Mouse (Mus musculus) gastrocnemius, postnatal 14 days (tissue): ENCODE measurements around the gene 9530077C05Rik. TPM values are rescaled to one million over a fixed set of nuclear protein-coding genes. Genes with fewer than 3 reads are reported as not detected.

Source experiments
- DNase-seq: peaks from one replicate; pipeline ENCODE4 v3.0.0; 2021; ENCODE audit warnings: mixed read lengths
- intact Hi-C: fragments of 180-260 bp; cut with DNase I; formaldehyde crosslinking; loops from one replicate; pipeline ENCODE4 v1.15.1; 2025; ENCODE audit warnings: low total_unique reads
- total RNA-seq, 2 experiments: library from RNA; stranded (reverse); gene quantifications; 2 replicates each; pipeline ENCODE4 v1.2.3; 2021

9530077C05Rik gene
- total RNA-seq, 2 experiments from 2014 or later: 0.33 to 0.39 TPM

GRCm38 (mm10) chr9:22416187-22416586 is 4.9 kb downstream of the 9530077C05Rik start:
- DNase-seq: no peak
- intact Hi-C loops: no loop called here

- intact Hi-C loops: no loop called here
- DNase-seq: no peak
These were observed 6.2 kb downstream of the 9530077C05Rik start for GRCm38 (mm10) chr9:22417547-22417946.

GRCm38 (mm10) chr9:22419877-22420276 is 8.6 kb downstream of the 9530077C05Rik start:
- no peak for DNase-seq
- intact Hi-C loops: no loop called here

DNA sequence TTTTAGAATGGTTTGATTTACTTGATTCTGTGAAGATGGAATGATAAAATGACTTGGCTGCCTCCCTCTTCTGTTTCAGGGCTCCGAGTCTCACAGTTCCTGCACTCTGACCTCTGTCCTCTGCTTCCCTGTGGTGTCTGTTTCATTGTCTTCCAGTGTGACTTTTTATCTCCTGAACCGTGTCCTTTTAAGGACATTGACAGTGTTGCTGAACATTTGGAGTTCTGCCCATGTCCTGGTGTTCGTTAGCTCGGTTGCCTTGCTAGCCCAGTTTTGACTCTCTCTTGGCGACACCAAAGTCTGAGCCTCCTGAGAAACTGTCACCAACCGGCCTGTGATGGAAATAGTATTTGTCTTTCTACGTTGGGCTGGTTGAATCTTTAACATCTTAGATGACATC is 9.2 kb downstream of the 9530077C05Rik start:
- intact Hi-C loops: no loop called here

DNA sequence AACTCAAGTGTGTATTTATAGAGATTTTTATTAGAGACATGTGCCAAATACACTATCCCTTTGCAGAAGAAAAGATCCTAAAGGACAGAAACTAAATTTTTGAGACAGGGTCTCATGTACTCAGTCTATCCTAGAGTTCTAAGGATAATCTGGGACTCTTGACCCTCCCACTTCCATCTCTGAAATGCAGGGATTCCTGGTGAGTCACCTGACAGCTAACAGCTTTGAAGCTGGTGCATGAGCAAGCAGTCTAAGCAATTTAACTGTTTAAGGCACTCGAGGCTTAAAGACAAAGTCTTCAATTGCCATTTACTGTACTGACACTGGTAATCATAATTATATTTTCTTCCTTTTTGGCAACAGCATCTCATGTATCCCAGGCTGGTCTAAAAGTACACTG is 11.2 kb downstream of the 9530077C05Rik start:
- intact Hi-C loops: no loop called here
- DNase-seq: no peak

More for the DNA sequence above, 9.2 kb downstream of the 9530077C05Rik start:
- no peak for DNase-seq

DNA sequence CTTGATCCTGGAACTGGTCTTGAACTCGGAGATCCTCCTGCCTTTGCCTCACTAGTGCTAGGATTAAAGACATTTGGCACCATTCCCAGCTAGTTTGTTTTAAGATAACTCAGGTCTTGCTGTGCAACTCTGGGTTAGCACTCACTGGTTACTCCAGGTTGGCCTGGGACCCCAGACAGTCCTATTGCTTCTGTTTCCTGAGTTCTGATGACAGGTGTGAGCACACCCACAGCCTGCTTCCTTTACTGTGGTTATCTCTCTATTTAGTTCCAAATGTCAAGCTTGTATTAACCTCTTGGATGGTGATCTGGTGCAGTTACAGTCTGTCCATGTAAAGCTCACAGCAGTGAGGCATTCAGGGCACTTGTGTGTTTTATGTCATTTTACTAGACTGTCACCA is 12.2 kb downstream of the 9530077C05Rik start:
- no peak for DNase-seq
- intact Hi-C loops: no loop called here

DNA sequence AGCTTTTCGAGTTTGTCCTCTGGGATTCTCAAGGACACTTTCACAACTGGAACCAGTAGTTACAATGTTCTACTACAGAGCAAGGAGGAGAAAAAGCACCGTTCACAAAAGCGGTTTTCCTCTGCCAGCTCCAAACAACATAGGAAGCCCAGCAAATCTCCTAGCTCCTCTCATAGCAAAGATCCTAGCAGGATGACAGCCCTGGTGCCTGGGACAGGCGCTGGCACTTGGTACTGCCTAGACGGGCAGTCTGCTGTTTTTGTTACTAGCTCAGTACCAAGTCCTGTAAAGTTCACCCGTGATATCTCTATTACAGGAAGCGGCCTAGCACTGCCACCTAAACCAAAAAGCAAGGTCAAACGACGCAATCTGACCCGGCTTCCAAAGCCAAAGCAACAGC is 12.9 kb downstream of the 9530077C05Rik start:
- intact Hi-C loops: no loop called here
- DNase-seq: no peak

DNA sequence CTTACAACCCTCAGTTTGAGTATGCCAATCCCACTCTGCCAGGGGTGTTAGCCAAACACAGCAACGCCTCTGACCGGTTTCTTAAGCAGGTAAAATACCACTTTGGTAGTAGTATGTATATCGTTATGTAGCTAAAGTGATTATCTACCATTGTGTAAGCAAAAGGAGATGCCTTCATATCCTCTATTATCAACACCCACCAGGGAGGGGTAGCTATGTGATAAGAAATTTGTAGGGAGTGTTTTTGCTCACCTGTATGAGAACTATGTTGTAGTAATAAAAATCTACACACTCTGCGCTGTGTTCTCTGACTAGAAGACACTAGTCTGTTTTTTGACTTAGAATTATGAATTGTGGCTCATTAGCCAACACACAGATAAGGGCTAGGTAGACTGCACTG is 13.4 kb downstream of the 9530077C05Rik start:
- no peak for DNase-seq
- intact Hi-C loops: no loop called here

DNA sequence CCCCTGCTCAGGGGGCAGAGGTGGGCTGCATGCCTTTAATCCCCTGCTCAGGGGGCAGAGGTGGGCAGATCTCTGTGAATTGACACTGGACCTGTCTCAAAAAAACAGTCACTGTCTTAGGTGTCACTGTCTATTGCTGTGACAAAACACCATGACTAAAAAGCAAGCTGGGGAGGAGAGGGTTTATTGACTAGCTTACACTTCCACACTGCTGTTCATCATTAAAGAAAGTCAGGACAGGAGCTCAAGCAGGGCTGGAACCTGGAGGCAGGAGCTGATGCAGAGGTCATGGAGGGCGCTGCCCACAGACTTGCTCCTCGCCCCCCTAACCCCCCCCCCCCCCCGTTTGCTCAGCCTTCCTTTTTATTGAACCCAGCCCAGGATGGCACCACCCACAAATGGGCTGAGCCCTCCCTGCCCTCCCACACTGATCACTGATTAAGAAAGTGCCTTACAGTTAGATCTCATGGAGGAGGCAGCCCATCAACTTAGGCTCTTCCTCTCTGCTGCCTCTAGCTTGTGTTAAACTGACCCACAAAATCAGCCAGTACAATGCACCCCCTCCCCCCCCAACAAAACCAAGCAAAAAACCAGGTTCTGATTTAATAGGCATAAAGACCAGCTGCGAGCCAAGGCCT is 16.8 kb downstream of the 9530077C05Rik start:
- DNase-seq: no peak
- intact Hi-C loops: no loop called here

GRCm38 (mm10) chr9:22428666-22429410 is 17.5 kb downstream of the 9530077C05Rik start:
- intact Hi-C loops: no loop called here
- no peak for DNase-seq

- intact Hi-C loops: no loop called here
- DNase-seq: no peak
These were observed 18.4 kb downstream of the 9530077C05Rik start for GRCm38 (mm10) chr9:22429533-22430241.

DNA sequence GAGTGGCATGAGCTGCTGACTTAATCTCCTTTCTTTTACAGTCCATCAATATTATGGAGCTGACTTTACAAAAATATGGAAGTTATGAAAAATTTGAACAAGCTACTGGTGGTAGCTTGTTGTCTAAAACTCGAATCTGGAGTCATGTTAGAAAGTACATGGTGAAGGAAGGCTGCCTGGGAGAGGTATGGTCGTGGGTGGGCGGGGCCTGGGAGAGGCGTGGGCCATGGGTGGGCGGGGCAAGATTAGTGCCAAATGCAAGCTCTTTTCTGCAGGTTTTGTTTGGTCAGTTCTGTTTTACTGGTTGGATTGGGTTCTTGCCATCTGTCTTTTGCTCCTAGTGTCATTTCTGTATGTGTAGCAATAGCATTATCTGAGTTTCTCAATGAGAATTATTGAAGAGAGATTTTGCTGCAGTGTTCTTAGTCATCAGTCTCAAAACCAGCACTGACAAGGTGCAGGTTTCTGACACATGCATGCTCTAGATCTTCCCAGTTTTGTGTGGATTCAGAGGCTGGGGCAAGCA is 19.1 kb downstream of the 9530077C05Rik start:
- intact Hi-C loops: no loop called here
- DNase-seq: no peak

DNA sequence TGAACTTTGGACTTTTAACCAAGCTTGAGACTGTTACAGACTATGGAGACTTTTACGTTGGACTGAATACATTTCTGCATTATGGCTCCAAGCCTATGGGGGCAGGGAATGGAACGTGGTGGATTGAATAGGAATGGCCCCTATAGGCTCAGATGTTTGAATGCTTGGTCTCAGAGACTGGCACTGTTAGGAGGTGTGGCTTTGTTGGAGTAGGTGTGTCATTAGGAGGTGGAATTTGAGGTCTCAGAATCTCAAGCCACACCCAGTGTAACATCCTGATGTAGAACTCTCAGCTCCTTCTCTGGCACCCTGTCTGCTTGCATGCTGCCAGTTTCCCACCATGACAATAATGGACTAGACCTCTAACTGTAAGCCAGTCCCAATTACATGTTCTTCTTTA is 21.9 kb downstream of the 9530077C05Rik start:
- no peak for DNase-seq
- intact Hi-C loops: no loop called here

DNA sequence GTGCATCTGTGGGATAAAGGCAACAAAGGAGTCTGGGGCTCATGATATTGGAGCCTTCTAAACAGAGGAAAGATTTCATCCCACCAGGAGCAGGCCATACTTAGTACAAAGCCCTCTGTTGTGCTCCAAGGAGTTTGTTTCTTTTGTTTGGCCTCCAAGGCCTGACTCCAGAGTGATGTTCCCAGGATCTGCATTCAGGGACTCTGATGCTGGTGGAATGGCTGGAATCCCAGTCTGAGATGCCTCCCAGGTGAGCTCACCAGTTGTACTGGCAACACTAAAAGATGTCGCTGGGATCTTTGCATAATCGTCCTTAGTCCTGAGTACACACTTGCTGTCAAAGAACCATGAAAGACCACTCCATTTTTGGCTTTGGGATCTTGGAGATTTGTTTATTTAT is 22.8 kb downstream of the 9530077C05Rik start:
- intact Hi-C loops: no loop called here
- DNase-seq: no peak

GRCm38 (mm10) chr9:22438826-22439225 is 27.5 kb downstream of the 9530077C05Rik start:
- intact Hi-C loops: no loop called here
- no peak for DNase-seq

GRCm38 (mm10) chr9:22443157-22443556 is 31.8 kb downstream of the 9530077C05Rik start:
- intact Hi-C loops: no loop called here
- DNase-seq: no peak

DNA sequence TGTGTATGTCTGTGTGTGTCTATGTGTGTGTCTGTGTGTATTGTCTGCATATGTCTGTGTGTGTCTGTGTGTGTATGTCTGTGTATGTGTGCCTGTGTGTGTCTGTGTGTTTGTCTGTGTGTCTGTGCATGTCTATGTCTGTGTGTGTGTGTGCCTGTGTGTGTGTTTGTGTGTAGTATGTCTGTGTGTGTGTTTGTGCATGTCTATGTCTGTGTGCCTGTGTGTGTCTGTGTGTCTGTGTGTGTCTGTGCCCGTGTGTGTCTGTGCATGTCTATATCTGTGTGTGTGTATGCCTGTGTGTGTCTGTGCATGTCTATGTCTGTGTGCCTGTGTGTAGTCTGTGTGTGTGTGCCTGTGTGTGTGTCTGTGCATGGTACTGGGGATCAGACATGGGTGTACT is 33.8 kb downstream of the 9530077C05Rik start:
- DNase-seq: no peak
- intact Hi-C loops: no loop called here

DNA sequence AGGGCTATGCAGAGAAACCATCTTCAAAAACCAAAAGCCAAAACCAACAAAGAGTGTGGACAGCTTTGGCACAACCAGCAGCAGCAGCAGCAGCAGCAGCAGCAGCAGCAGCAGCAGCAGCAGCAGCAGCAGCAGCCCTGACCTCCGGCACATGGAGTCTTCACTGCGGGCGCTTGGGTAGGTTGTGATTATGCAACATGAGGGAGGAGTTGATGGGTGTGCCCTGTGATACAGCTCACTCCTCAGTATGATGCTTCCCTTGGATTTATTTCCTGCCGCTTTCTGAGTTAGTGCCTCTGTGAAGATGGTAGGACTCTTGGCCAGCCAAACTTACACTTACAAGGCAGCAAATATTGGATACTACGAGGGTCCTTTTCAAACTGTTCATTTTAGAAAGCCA is 35.9 kb downstream of the 9530077C05Rik start:
- intact Hi-C loops: no loop called here
- DNase-seq: no peak

GRCm38 (mm10) chr9:22448420-22448819 is 37.1 kb downstream of the 9530077C05Rik start:
- intact Hi-C loops: no loop called here
- DNase-seq: no peak

GRCm38 (mm10) chr9:22449209-22449608 is 37.9 kb downstream of the 9530077C05Rik start:
- DNase-seq: no peak
- intact Hi-C loops: no loop called here
